Mouse (Mus musculus) fibroblast of lung, adult 2 months (primary cell): ENCODE data around the gene Itga6.
"Not testable (repeated sequence)": the region's sequence is repeated elsewhere in the genome, so short reads cannot be mapped to it uniquely, and the experiment has no call there.

Experiments used
- DNase-seq: peaks from one replicate; pipeline ENCODE4 v3.0.0-alpha.2; 2011; ENCODE audit warnings: low read depth

The Itga6 gene

DNA sequence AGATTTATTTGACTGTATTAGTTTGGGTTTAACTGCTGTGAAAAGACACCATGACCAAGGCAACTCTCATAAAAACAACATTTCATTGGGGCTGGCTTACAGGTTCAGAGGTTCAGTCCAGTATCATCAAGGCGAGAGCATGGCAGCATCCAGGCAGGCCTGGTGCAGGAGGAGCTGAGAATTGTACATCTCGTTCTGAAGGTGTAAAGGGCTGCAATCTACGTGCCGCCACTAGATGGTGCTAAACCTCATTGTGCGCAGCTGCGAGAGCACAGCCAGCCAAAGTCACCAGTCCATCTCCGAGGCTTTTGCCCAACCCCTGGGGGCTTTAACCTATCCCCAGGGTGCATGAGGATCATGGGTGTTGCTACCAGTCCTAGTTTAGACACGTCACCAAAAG lies 106.7 kb downstream of the Itga6 start:
- DNase-seq, result not testable (repeated sequence)

DNA sequence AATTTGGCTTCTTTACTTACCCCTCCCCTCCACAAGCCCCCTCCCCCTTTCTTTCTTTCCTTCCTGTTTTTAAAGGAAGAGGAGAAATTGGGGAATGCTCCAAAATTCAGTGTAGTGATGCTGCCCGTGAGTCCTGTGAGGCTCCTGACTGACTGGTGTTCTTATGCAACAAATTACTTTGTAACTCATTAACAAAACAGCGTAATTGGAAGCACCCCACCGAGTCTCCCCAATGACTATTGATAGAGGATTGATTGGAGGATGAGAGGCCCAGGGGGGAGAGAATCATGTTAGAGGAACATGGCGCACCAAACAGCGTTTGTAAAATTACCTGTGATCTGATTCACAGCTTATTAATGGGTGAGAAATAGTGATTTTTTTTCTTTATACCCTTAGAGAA lies 109.7 kb downstream of the Itga6 start:
- DNase-seq, result no peak

DNA sequence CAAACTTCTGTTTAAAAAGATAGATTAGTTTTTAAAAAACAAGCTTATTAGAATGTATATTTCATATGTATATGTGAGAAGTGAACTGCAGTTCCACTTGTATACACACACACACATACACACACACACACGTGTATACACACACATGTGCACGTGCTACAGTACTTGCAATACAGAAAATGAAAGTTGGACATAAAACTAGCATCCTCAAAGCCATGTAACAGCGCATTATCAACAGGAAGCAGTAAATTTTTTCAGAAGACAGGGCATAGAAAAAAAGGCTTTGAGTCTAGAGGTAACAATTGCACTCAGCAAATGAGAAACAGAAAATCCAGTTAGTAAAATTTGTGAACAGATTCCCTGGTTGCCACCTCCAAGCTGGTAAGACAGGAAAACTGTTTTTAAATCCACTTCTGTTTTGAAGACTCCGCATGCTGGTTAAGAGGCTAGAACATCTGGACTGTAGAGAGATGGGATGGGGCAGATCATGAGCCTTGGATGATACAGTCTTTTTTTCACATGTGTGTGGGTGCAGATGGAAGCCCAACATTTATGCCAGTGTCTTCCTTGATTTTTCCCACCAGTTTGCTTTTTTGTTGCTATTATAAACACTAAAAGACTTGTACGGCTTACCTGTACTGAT lies 118.2 kb downstream of the Itga6 start:
- DNase-seq, result no peak

DNA sequence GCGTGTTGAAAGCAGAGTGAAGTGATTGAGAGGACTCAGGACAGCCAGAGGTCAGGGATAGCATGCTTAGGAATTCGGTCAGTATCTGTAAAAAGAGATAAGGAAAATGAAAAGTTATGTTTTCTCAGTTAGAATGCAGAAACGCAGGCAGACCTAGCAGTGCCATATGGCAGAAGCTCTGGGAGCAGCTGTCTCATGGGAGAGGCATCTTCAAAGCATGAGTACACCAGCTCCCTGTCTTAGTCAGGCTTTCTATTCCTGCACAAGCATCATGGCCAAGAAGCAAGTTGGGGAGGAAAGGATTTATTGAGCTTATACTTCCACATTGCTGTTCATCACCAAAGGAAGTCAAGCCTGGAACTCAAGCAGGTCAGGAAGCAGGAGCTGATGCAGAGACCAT lies 119.6 kb downstream of the Itga6 start:
- DNase-seq, result no peak

DNA sequence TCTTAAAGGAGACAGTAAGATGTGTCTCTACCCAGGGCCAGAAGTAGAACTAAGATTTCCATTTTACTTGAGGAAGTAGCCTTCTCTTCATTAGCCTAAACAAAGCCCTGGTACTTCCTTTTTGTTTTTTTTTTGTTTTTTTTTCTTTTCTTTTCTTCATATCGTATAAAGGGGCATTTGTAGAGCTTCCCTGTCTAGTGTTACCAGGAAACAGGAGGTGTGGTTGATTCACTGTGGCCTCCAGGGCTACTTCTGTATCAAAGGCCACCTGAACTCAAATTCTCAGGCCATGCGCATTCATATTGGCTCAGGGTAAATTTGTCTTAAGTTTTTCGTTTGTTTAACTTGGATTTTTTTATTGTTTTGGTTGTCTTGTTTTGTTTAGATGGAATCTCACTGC lies 120.5 kb downstream of the Itga6 start:
- DNase-seq, result no peak

DNA sequence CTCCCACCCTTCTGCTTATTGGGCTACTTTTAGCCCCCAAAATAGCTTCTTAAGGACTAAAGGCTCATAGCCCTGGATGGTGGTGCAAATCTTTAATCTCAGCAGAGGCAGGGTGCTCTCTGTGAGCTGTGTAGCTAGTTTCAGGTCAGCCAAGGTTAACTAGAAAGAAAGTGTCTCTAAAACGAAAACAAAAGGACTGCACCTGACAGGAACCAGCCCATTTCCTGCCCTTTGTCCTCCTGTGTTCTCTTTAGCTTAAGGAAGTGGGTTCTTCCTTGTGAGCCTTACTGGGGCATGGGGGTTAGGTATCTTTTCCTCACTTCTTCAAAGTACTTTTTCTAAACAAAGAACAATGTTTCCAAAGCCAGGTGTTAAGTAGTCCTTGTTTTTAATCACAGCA lies 121.1 kb downstream of the Itga6 start:
- DNase-seq, result no peak

DNA sequence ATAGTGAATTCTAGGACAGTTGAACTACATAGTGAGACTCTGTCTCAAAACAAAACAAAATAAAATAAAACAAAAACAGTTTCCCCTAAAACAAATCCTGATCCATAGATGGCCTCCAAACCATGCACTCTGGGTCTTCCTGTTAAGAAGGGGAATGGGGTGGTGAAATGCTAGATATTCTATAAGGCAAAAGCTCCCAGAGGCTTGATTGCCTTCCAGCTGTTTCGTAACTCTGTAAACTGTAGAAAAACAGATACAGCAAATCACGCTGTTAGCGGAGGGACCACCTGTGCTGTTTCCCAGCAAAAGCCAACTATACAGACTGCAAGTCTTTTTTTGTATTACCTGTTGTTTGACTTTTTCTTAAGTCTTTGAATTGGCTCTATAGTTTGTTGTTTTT lies 121.6 kb downstream of the Itga6 start:
- no peak for DNase-seq

DNA sequence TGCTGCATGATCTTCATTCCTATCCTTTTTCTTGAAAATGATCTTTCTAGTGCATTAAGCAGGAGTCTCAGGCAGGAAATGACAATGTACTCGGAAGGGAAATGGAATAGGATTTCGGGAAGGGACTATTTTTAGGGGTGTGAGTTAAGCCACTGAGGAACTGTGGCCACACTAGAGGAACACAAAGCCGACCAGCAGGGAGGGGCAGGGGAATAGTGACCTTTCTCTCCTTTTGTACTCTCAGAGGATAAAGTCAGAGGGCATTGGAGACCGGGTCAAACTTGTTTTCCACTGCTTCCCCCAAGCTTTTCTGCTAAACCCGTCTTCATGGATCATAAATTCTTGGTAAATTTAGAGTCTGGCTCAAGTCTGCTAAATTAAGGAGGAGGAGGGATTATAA lies 122.1 kb downstream of the Itga6 start:
- DNase-seq, result no peak

DNA sequence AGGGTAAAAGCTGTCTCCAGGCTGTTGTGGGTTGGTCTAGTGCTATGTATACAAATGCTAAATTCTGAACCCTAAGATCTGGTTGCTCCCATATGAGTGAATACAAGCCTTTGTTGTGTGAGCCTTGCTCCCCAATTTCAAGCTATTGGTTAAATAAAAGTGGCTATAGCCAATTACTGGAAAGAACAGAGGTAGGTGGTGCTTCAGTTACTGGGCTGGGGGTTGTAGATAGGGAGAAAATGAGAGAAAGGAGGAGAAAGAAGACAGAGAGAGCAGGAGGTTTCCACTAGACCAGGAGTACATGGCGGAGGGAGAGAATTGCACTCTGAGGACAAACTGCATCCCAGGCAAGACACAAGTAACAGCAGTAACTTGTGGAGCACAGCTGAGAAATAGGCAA lies 122.8 kb downstream of the Itga6 start:
- DNase-seq, result no peak

DNA sequence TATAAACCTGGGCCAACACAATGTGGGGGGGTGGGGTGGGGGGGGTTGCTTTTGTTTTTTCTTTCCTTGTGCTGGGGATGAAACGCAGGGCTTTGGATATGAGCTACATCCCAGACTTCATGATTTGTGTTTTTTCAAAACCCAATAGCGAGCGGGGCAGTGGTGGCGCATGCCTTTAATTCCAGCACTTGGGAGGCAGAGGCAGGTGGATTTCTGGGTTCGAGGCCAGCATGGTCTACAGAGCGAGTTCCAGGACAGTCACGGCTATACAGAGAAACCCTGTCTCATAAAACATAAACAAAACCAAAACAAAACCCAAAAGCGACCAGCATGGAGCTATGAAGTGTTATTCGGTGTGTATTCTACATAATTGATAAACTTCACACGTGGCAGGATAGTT lies 126.7 kb downstream of the Itga6 start:
- no peak for DNase-seq

DNA sequence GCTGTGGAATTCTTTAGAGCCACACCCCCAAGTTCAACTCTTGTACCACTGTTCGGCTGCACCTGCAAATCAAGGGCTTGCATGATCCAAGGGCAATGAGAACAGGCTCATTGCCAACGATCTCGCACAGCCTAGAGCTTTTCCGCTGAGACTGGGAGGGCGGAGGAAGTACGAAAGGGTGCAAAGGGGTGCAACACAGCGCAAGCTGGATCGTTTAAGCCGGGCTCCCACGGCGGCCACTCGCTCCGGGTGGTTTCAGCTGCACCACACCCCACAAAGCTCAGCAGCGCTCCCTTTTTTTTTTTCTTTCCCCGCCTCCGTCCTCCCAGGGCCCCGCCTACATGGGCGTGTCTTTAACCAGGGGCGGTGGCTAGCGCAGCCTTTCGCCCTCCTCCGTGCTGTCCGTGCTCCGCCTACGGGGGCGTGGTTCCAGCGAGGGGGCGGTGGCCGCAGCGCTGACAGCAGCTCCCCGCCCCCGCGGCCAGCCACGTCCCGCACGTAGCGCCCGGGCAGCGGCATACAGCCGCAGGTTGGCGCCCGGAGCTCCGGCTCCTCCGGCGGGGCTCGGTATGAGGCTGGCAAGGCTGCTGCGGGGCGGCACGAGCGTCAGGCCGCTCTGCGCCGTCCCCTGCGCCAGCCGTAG lies 127.5 kb downstream of the Itga6 start, which contains the start of gene Pdk1:
Gene Pdk1 (plus strand): TSS at position 424 of the 643 bp plus-strand sequence.
- peak; percentile 86 for DNase-seq

DNA sequence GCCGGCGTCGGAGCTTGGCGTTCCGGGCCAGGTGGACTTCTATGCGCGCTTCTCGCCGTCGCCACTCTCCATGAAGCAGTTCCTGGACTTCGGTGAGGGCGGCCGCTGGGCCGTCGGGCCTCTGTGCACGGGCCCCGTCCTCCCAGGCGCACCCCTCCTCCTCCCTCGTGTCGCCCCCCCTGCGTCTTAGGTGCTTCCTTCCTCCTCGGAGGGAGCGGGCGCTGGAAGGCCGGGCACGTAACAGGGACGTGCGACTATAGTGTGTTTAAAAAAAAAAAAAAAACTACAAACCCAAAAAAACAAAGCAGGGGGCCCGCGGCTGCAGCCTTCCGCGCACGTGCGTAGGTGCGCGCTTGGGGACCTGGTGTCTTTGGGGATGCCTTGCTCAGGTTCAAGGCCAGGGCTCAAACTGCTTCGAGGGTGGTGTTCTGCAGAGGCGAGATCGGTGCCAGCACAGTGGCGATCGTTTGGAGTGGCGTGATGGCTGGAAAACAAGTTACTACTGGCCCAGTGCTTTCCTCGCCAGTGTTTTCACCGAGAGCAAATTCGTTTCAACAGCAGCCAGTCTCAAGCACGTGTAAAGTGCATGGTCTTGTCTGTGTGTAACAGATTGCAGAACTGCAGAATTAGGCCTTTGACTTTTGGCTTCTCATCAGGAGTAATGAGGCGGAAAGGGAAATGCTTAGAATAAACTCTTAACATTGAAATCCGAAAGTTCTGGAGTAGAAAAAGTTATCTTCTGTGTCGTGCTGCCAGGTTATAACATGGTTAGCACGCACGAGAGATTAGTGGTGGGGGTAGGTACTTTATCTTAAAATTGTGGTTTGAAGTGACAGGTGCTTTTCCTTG lies 128.3 kb downstream of the Itga6 start:
- DNase-seq, result peak; percentile 9

DNA sequence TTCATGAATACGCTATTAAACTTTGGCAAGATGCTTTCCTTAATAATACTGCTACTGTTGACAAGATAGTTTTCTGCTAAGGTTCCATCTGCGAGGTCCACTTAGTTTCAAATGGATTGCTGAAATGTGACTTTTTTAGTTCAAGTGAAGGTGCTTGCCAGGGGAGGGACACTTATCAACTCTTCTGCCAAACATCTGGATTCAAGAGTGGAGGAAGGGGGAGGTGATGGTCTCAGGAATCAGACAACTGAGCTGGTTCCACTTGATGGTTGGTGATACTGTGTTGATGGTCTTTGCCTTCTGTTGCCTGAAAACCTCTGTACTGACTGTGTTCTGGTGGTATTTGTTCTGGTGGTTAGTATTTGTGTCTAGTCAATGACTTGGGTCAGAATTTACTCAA lies 129.0 kb downstream of the Itga6 start:
- no peak for DNase-seq

DNA sequence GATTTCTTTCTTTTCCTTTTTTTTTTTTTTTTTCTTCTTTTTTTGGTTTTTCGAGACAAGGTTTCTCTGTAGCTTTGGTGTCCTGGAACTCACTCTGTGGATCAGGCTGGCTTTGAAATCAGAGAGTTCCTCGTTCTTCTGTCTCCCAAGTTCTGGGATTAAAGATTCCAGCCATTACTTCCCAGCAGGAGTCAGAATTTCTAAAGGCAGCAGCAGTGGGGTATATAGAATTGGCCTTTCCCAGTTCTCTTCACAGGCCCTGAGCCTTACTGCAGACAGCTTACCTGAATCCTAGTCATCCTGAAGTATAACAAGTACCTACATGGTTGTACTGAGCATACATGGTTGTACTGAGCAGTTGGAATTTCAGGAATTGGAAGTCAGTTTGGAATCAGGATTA lies 129.4 kb downstream of the Itga6 start:
- DNase-seq, result no peak

DNA sequence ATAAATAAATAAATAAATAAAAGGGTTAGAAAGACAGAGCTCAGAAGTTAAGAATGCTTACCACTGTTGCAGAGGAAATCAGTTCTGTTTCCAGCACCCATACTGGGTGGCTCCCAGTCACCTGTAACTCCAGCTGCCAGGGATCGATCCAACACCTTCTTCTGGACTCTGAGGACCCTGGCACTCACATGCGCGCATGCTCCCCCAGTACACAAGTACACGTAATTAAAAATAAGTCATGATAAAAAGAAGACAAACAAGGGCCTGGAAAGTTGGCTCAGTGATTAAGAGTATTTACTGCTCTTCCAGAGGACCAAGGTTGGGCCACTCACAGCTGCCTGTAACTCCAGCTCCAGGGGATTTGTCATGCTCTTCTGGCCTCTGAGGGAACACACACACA lies 132.4 kb downstream of the Itga6 start:
- no peak for DNase-seq

DNA sequence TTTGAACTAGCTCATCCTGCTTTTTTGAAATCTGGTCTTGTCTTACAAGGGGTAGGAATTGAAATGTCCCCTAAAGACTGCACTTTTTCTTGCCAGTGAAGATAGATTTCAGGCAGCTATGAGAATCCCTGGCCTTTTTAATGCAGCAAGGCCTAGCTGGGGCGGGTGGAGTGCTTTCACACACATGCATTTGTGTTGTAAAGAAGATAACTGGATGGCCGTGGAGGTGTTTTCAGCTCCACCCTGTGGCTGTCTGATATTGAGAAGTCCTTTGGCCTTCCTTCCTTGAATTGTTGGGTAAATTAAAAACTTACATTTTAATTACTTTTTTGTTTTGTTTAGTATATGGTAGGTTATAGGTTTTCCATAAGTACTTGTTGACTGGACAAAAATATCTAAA lies 133.0 kb downstream of the Itga6 start:
- DNase-seq, result no peak

DNA sequence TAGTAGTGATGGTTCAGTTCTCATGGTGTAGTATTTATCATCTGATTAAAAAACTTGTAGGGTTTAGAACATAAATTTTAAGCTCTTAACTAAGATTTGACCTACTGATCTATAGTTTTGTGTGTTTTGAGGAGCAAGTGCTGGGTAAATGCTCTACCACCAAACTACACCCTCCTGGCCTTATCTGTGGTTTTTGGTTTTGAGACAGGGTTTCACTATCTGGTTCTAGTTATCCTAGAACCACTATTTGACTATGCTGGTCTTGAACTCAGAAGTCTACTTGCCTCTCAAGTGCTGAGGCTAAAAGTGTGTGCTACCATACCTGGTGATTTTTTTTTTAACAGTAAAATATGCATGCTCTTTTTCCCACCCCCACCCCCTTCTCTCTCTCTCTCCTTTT lies 133.5 kb downstream of the Itga6 start:
- DNase-seq, result no peak

DNA sequence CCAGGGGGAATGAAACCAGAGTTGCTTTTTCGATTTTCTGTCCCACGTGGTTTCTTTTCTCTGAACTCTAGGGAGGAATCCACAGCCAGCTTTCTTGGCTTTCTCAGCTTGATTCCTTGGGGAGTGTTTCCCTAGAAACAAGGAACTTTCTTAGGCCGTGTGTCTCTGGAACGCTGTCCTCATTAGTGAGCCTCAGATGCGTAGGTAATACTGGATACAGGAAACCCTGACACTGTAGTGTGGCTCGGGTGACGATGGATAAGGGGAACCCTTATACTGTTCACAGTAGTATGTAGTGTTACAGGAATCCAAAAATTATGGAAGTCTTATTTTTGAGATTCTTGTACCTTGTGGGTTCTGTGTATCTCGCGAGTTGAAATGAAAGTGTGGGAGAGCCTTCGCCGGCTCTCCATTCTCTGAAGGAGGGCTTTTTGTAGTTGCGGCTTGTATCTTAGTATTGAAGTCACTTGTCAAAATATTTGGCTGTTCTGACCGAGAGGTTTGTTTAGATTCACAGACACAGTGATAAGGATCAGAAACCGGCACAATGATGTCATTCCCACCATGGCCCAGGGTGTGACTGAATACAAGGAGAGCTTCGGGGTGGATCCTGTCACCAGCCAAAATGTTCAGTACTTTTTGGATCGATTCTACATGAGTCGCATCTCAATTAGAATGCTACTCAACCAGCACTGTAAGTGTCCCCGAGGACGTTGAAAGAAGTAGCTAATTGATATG lies 137.7 kb downstream of the Itga6 start:
- DNase-seq, result no peak

DNA sequence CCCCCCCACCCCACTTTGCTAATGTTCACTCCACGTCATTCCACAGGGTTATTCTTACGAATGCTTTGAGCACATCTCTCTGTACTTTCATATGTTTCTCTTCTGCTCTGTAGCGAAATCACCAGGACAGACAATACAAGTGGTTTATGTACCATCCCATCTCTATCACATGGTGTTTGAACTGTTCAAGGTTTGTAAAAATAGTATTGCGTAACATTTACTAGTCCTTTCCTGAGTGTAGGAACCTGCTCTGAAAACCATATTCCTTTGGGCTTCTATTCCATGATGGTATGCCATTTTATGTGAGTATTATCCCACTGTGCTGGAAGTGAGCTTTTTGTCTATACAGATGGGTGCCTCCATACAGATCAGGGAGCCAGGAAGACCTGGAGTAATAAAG lies 141.9 kb downstream of the Itga6 start:
- DNase-seq, result no peak

DNA sequence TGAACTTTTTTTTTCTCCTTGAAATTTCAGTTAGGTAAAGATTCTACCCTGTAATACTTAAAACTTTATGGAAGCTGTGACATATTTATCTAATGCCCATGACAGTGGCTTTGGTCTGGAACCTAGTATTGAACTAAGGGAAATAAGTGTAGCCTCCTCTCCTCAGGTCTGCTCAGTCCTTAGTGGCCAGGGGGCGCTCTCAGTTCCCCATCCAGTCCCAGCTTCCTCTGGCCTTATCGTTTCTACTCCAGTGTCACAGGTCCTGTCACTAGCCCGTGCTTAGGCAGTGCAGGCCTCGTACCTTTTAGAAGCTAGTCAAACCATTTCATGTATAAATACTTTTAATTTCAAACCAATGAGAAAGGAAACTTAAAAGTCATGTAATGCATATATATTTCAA lies 143.0 kb downstream of the Itga6 start:
- no peak for DNase-seq

DNA sequence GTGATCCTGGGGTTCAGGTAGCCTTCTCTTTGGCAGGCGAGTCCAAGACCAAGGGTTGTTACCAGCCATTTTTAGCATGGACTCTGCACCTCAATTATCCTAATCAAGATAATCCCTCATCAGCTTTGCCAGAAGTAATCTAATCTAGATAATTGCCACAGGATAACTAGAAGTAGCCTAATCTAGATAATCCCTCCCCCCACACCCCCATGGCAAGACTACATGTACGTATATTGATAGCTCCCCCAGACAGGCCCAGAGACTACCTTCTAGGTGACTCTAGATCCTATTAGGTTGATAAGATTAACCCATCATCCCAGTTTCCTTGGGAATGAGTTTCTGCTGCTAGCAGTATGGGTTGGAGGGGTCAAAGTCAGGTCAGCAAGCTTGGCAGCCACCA lies 146.1 kb downstream of the Itga6 start:
- no peak for DNase-seq

DNA sequence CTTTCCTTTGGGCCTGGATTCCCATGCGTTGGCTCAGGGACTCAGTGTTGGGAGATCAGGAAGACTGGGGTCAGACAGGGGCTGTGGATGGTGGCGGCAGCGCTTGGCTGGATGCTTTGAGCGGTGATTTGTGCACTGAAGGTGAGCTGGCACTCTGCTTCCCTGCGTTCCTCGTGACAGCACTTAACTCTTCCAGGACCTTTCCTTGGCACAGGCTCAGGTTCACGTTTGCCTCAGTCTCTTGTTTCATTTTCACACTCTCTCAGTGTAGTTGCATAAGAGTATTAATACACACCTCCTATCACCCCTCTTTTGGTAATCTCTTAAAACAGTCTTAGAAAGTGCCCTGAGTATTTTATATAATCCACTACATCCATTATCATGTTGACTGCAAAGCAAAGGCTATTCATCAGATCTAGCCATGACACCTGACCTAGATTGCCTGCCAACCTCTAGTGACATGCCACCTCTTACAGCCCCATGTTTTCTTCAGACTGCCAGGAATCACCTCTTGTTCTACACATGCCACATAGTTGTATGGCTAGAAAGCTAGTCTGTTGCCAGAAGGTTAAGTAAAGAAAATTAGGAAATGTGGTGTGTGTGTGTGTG lies 147.4 kb downstream of the Itga6 start:
- DNase-seq, result no peak
